Mouse (Mus musculus) limb, embryonic 14.5 days (tissue): Measurements from ENCODE around the gene Ube2j1. TPM values are rescaled to one million over a fixed set of nuclear protein-coding genes. Genes with fewer than 3 reads are reported as not detected.

Source experiments
- ATAC-seq: fragments of 200-750 bp; cut with Nextera tagmentation; 2 replicates; pipeline ENCODE4 v1.8.0; 2017; ENCODE audit warnings: low read depth, moderate number of reproducible peaks, moderate TSS enrichment; ENCODE audit not compliant: low FRiP score
- DNase-seq: peaks from one replicate; pipeline ENCODE4 v3.0.0-alpha.2; 2015; ENCODE audit warnings: low spot score
- H3K27ac ChIP-seq: fragments of 300-500 bp; sonication (generic); replicated peaks from 2 replicates; pipeline ENCODE4 v1.5.1; 2014; ENCODE audit warnings: low read depth, mild to moderate bottlenecking, low read length, moderate library complexity, mixed read lengths
- H3K27me3 ChIP-seq: fragments of 300-500 bp; sonication (generic); 2 replicates; pipeline ENCODE4 v1.6.1; 2014; ENCODE audit warnings: low read length, mixed read lengths; ENCODE audit not compliant: control insufficient read depth, insufficient read depth
- H3K36me3 ChIP-seq: fragments of 300-500 bp; sonication (generic); 2 replicates; pipeline ENCODE4 v1.6.1; 2014; ENCODE audit warnings: mild to moderate bottlenecking, low read length, moderate library complexity, mixed read lengths; ENCODE audit not compliant: control insufficient read depth, insufficient read depth
- H3K4me1 ChIP-seq: fragments of 300-500 bp; sonication (generic); 2 replicates; pipeline ENCODE4 v1.6.1; 2014; ENCODE audit warnings: antibody characterized with exemption, low read length, mixed read lengths; ENCODE audit not compliant: control insufficient read depth, insufficient read depth
- H3K4me2 ChIP-seq: fragments of 300-500 bp; sonication (generic); replicated peaks from 2 replicates; pipeline ENCODE4 v1.6.1; 2014; ENCODE audit warnings: low read depth, mild to moderate bottlenecking, low read length, moderate library complexity; ENCODE audit not compliant: severe bottlenecking
- H3K4me3 ChIP-seq: fragments of 300-500 bp; sonication (generic); replicated peaks from 2 replicates; pipeline ENCODE4 v1.5.1; 2014; ENCODE audit warnings: low read length
- H3K9ac ChIP-seq: fragments of 300-500 bp; sonication (generic); 2 replicates; pipeline ENCODE4 v1.6.1; 2014; ENCODE audit warnings: mild to moderate bottlenecking, low read depth, low read length, moderate library complexity; ENCODE audit not compliant: severe bottlenecking
- H3K9me3 ChIP-seq: fragments of 300-500 bp; sonication (generic); 2 replicates; pipeline ENCODE4 v1.6.1; 2016; ENCODE audit warnings: low read length; ENCODE audit not compliant: control insufficient read depth
- POLR2A ChIP-seq: fragments of 200-500 bp; IDR thresholded peaks from 2 replicates; pipeline ENCODE4 v1.8.0; 2012; ENCODE audit warnings: inconsistent platforms, mild to moderate bottlenecking, moderate library complexity, borderline replicate concordance; ENCODE audit not compliant: insufficient read depth, insufficient read length; ENCODE audit errors: extremely low read depth
- WGBS: fragments of 180-500 bp; shearing (Covaris S2); extraction: QIAGEN DNeasy Blood & Tissue Kit; methylation state at CpG from one replicate; pipeline ENCODE4 v1.1.7; 2014; 5-methylcytosine and 5-hydroxymethylcytosine counted together
- polyA plus RNA-seq, 2 experiments: library from polyadenylated mRNA; depleted of rRNA in 1 of 2; stranded (reverse) in 1 of 2; unstranded in 1 of 2; fragments of >200 nt; fragmentation: Nextera tagmentation in 1 of 2; extraction: Ambion mirVana in 1 of 2; gene quantifications; 2 replicates each; pipeline versions ENCODE4 v1.2.1 to v1.2.3; 2012 to 2014

Ube2j1 gene
- polyA plus RNA-seq, 2 experiments, result 26.6 to 38.0 TPM

DNA sequence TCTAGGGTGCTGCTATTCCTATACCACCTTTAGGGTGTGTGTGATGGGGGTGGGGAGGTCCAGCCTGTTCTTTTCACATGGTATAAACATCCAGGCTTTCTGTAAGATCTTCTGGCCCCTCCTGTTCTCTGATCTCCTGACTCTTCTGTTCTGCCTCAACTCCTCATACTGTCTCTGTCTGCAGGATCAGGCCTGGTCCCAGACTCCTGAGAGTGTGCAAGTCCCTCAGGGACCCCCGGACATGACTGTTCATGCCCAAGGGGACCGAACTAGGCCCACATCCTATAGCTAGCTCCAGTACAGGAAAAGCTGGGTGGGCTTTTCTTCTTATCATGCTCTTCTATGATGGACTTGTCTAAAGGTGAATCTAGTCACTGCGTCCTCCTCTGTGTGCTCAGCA is 36.1 kb downstream of the Ube2j1 start:
- H3K27me3 ChIP-seq, result no peaks in the 10 kb centered on the region
- no peak for DNase-seq
- H3K4me2 ChIP-seq, result no peak overlapping the region
- no peak for TF ChIP-seq POLR2A
- no peak overlapping the region for H3K27ac ChIP-seq
- no peaks in the 10 kb centered on the region for H3K4me1 ChIP-seq
- no peak overlapping the region for H3K9ac ChIP-seq
- H3K9me3 ChIP-seq, result no peaks in the 10 kb centered on the region
- no peak for ATAC-seq
- 94% methylated on average over 3 of the region's 3 CpGs for WGBS
- H3K4me3 ChIP-seq, result no peak overlapping the region
- no peaks in the 10 kb centered on the region for H3K36me3 ChIP-seq

GRCm38 (mm10) chr4:33067826-33068225 is 36.6 kb downstream of the Ube2j1 start:
- no peaks in the 10 kb centered on the region for H3K36me3 ChIP-seq
- no peak overlapping the region for H3K27ac ChIP-seq
- WGBS, result 89% methylated on average over 6 of the region's 6 CpGs
- no peaks in the 10 kb centered on the region for H3K9me3 ChIP-seq
- no peak for TF ChIP-seq POLR2A
- DNase-seq, result no peak
- no peak overlapping the region for H3K4me3 ChIP-seq
- no peak overlapping the region for H3K4me2 ChIP-seq
- no peaks in the 10 kb centered on the region for H3K27me3 ChIP-seq
- no peak for ATAC-seq
- H3K4me1 ChIP-seq, result no peaks in the 10 kb centered on the region
- no peak overlapping the region for H3K9ac ChIP-seq

DNA sequence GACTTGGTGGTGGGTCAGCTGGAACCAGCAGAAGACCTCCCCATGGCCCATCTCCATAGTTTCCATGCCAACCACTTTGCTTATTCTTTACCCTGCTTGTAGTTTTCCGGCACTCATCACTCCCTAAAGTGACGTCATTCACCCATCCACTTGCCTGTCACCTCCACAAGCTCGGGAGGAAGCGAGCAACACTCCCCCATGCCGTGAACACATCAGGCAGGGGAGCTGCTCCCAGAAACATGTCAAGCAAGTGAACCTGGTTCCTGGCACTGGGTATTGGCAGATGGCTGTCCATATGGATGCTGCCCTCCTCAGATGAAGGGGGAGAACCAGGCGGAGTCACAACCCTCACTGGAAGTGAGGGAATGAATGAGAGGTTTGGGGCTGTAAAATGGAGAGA is 37.7 kb downstream of the Ube2j1 start:
- no peaks in the 10 kb centered on the region for H3K4me1 ChIP-seq

GRCm38 (mm10) chr4:33070326-33070725 is 39.1 kb downstream of the Ube2j1 start:
- ATAC-seq (no peak), DNase-seq (no peak)
- Histone ChIP-seq H3K4me2 (no peak overlapping the region), H3K9me3 (no peaks in the 10 kb centered on the region), H3K4me1 (no peaks in the 10 kb centered on the region), H3K27ac (no peak overlapping the region), H3K9ac (no peak overlapping the region), H3K4me3 (no peak overlapping the region), H3K27me3 (no peaks in the 10 kb centered on the region), H3K36me3 (no peaks in the 10 kb centered on the region)
- 93% methylated on average over 6 of the region's 6 CpGs for WGBS
- TF ChIP-seq POLR2A, result no peak

More for the DNA sequence above, 37.7 kb downstream of the Ube2j1 start:
- H3K4me2 ChIP-seq, result no peak overlapping the region
- WGBS, result 68% methylated on average over 6 of the region's 6 CpGs
- no peak overlapping the region for H3K9ac ChIP-seq
- DNase-seq (no peak), ATAC-seq (no peak)
- H3K27ac ChIP-seq, result no peak overlapping the region
- no peak overlapping the region for H3K4me3 ChIP-seq
- H3K9me3 ChIP-seq, result no peaks in the 10 kb centered on the region
- H3K27me3 ChIP-seq, result no peaks in the 10 kb centered on the region
- no peaks in the 10 kb centered on the region for H3K36me3 ChIP-seq
- TF ChIP-seq POLR2A, result no peak

DNA sequence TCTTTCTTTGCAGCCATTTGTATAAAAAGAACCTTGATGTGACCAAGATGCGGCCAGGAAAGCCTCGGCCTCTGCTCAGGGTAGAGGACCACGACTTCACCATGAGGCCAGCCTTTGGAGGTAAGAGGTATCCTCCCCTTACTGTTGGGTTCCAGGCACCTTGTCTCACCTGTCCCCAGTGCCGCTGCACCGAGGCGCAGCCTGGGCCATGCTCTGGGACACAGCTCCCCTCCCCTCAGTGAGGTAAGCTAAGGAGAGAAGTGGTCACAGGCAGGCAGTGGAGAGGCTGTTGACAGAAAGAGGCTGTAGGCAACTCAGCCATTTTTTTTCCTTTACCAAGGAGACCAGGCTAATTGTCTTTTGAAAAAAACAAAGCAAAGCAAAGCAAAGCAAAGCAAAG is 40.1 kb downstream of the Ube2j1 start:
- ATAC-seq (no peak), DNase-seq (no peak)
- H3K9ac ChIP-seq, result no peak overlapping the region
- no peak for TF ChIP-seq POLR2A
- no peak overlapping the region for H3K4me2 ChIP-seq
- H3K4me3 ChIP-seq, result no peak overlapping the region
- WGBS, result 90% methylated on average over 6 of the region's 6 CpGs
- H3K9me3 ChIP-seq, result no peaks in the 10 kb centered on the region
- H3K36me3 ChIP-seq, result no peaks in the 10 kb centered on the region
- no peak overlapping the region for H3K27ac ChIP-seq
- H3K4me1 ChIP-seq, result no peaks in the 10 kb centered on the region
- H3K27me3 ChIP-seq, result no peaks in the 10 kb centered on the region
